Mouse (Mus musculus) testis, adult 2 months (tissue): ENCODE results near the gene Spg7.

Experiments
- CTCF ChIP-seq: fragments of 200-500 bp; IDR thresholded peaks from 2 replicates; pipeline ENCODE4 v1.5.1; 2012; ENCODE audit warnings: low read depth, mild to moderate bottlenecking, inconsistent platforms, low read length, moderate library complexity; ENCODE audit not compliant: control insufficient read depth, insufficient read depth, insufficient replicate concordance
- POLR2A ChIP-seq: fragments of 200-500 bp; IDR thresholded peaks from 2 replicates; pipeline ENCODE4 v1.6.1; 2012; ENCODE audit warnings: low read depth, mild to moderate bottlenecking, inconsistent platforms, low read length, moderate library complexity; ENCODE audit not compliant: control insufficient read depth

GRCm38 (mm10) chr8:123087289-123087688 is 24.5 kb downstream of the Spg7 start:
- no peak for TF ChIP-seq POLR2A
- no peak for TF ChIP-seq CTCF
